Mouse (Mus musculus) C2C12 (cell line): ENCODE data around the gene Whamm.

ENCODE experiments used
- CTCF ChIP-seq: IDR thresholded peaks from one replicate; pipeline ENCODE4 v1.5.1; 2011; ENCODE audit not compliant: control insufficient read depth, insufficient read depth, insufficient read length
- MAX ChIP-seq: IDR thresholded peaks from one replicate; pipeline ENCODE4 v1.6.1; 2011; ENCODE audit warnings: mild to moderate bottlenecking, control low read depth

DNA sequence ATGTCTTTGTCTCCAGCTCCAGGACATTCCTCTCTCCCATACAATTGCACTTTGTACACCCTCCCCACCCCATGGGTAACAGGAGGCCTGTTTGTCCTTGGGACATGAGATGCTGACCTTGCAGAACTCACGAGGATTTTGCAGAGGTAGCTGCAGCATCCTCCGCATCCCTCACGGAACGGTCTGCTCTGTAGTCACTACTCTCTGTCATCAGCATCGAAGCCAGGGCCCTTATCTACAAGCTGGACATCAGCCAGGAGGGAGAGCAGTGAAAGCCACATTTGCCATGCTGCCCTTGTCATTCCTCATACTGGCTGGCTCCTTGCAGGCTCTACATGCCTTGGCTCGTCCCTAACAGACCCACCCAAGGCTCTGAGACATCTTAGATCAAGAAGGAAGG lies 70.0 kb downstream of the Whamm start:
- TF ChIP-seq CTCF: no peak
- no peak for TF ChIP-seq MAX
